ENCODE assay signal across 7 mouse cellular contexts in genomic region chr7:116038511-116038910, GRCm38 (mm10). TPM values are rescaled to one million over a fixed set of nuclear protein-coding genes. Genes with fewer than 3 reads are reported as not detected.
A peak's percentile ranks its signal among the peaks of the same experiment; 100 is the strongest.
DNase-seq lines count a peak whose midpoint lies in the region; ATAC-seq lines count a peak whose summit lies in the region.

Sox6 (minus strand) TSS chr7:116038796.

- no peaks in the 10 kb centered on the region for H3K9me3 ChIP-seq in intestine, embryonic 14.5 days (ENCODE audit: control insufficient read depth, low read length)
- H3K9me3 ChIP-seq in liver, embryonic 11.5 days (ENCODE audit: control insufficient read depth, low read length): no peaks in the 10 kb centered on the region
- H3K9me3 ChIP-seq in neural tube, embryonic 13.5 days: no peaks in the 10 kb centered on the region

- no peak for DNase-seq in adrenal gland, adult 18-20 months (ENCODE audit: low spot score in 2 of 2)
- no peak for DNase-seq in gastrocnemius, postnatal 14 days
- DNase-seq in intestine, embryonic 14.5 days (ENCODE audit: low spot score): peak; percentile 70
- DNase-seq in liver, embryonic 11.5 days (ENCODE audit: low spot score): peak; percentile 32
- DNase-seq in right cerebral cortex, postnatal 36 days (ENCODE audit: low spot score in 2 of 2): no peak

- ATAC-seq in intestine, embryonic 14.5 days (replicated peaks; ENCODE audit: low FRiP score, low TSS enrichment, low read depth): no peak
- no peak for ATAC-seq in liver, embryonic 11.5 days (replicated peaks; ENCODE audit: low FRiP score)
- ATAC-seq in neural tube, embryonic 13.5 days (ENCODE audit: low read depth): no peak

- 2% methylated on average over 11 of the region's 11 CpGs for WGBS in intestine, embryonic 14.5 days
- WGBS in liver, embryonic 11.5 days: 2% methylated on average over 11 of the region's 11 CpGs
- WGBS in neural tube, embryonic 13.5 days: 0% methylated on average over 11 of the region's 11 CpGs

- H3K4me1 ChIP-seq in brown adipose tissue, adult 24 weeks (ENCODE audit: control insufficient read depth, insufficient read depth, insufficient read length, low read length): peaks cover 2% of the 10 kb centered on the region; the same call in 1 of the 2 replicates
- peaks cover 6% of the 10 kb centered on the region for H3K4me1 ChIP-seq in intestine, embryonic 14.5 days (replicated peaks; ENCODE audit: control insufficient read depth, insufficient read depth, low read length)
- H3K4me1 ChIP-seq in liver, embryonic 11.5 days (replicated peaks; ENCODE audit: control insufficient read depth, insufficient read depth, low read length): peaks cover 14% of the 10 kb centered on the region
- peaks cover 48% of the 10 kb centered on the region for H3K4me1 ChIP-seq in neural tube, embryonic 13.5 days (replicated peaks)

- no peak within 1 kb of the TSS for H3K27ac ChIP-seq in brown adipose tissue, adult 24 weeks (replicated peaks; ENCODE audit: low read depth, low read length)
- H3K27ac ChIP-seq in intestine, embryonic 14.5 days (ENCODE audit: low read depth): no peak within 1 kb of the TSS
- no peak within 1 kb of the TSS for H3K27ac ChIP-seq in liver, embryonic 11.5 days (ENCODE audit: low read depth, low read length)
- H3K27ac ChIP-seq in neural tube, embryonic 13.5 days (replicated peaks): peak within 1 kb of the TSS; percentile 66

- 0 out of 2 replicates have a peak within 1 kb of the TSS, but pooled peaks have one; percentile 8 for H3K9ac ChIP-seq in intestine, embryonic 14.5 days (ENCODE audit: low read length)
- peak within 1 kb of the TSS; percentile 6 for H3K9ac ChIP-seq in liver, embryonic 11.5 days (ENCODE audit: low read depth, low read length)
- peak within 1 kb of the TSS; percentile 66 for H3K9ac ChIP-seq in neural tube, embryonic 13.5 days

- H3K36me3 ChIP-seq in intestine, embryonic 14.5 days (ENCODE audit: control insufficient read depth, insufficient read depth, low read length): no peaks in the 10 kb centered on the region
- H3K36me3 ChIP-seq in liver, embryonic 11.5 days (ENCODE audit: control insufficient read depth, insufficient read depth, low read length): no peaks in the 10 kb centered on the region
- no peaks in the 10 kb centered on the region for H3K36me3 ChIP-seq in neural tube, embryonic 13.5 days

- peak within 1 kb of the TSS; percentile 91 for H3K4me2 ChIP-seq in intestine, embryonic 14.5 days (ENCODE audit: low read length)
- H3K4me2 ChIP-seq in liver, embryonic 11.5 days: peak within 1 kb of the TSS; percentile 87
- H3K4me2 ChIP-seq in neural tube, embryonic 13.5 days: peak within 1 kb of the TSS; percentile 100

- H3K4me3 ChIP-seq in brown adipose tissue, adult 24 weeks (ENCODE audit: insufficient read depth, low read depth, low read length): peak within 1 kb of the TSS; percentile 65
- peak within 1 kb of the TSS; percentile 43 for H3K4me3 ChIP-seq in intestine, embryonic 14.5 days (ENCODE audit: low read depth, low read length)
- H3K4me3 ChIP-seq in liver, embryonic 11.5 days (ENCODE audit: low read depth, low read length): peak within 1 kb of the TSS; percentile 47
- H3K4me3 ChIP-seq in neural tube, embryonic 13.5 days: peak within 1 kb of the TSS; percentile 47

- intact Hi-C loops in gastrocnemius, postnatal 14 days (cut with DNase I; ENCODE audit: low total_unique reads): loop anchor here (5.0 to 10.0 kb wide), 2 partner anchors 671 to 1114 kb away; no protein-coding TSS in a partner anchor

- H3K27me3 ChIP-seq in intestine, embryonic 14.5 days (replicated peaks; ENCODE audit: control insufficient read depth, insufficient read depth, low read length): peaks cover 66% of the 10 kb centered on the region
- H3K27me3 ChIP-seq in liver, embryonic 11.5 days (replicated peaks; ENCODE audit: control insufficient read depth, insufficient read depth, low read length): peaks cover 64% of the 10 kb centered on the region
- H3K27me3 ChIP-seq in neural tube, embryonic 13.5 days: peaks cover 71% of the 10 kb centered on the region

RNA-seq across cellular contexts. Expression of gene Sox6, which starts in this region (rescaled TPM):
- 10 to 100 TPM; 11.1 to 23.8 TPM for total RNA-seq in adrenal gland, adult 18-20 months (2021)
- polyA plus RNA-seq in brown adipose tissue, adult 24 weeks (2012; ENCODE audit: insufficient read depth, insufficient read length, missing spikeins): 15.1 and 24.8 TPM in 2 replicates
- 100 to 1,000 TPM; 111 to 116 TPM for total RNA-seq in gastrocnemius, postnatal 14 days (2021)
- 33.0 and 34.8 TPM in 2 replicates for polyA plus RNA-seq in intestine, embryonic 14.5 days (2014; fragmentation: Nextera tagmentation; extraction: Ambion mirVana)
- polyA plus RNA-seq in liver, embryonic 11.5 days (2014; fragmentation: Nextera tagmentation; extraction: Ambion mirVana): 37.0 and 37.1 TPM in 2 replicates
- 46.1 and 50.7 TPM in 2 replicates for polyA plus RNA-seq in neural tube, embryonic 13.5 days (2015; fragmentation: Nextera tagmentation; extraction: Ambion mirVana)

Comparison
In these comparisons a context has a peak if more than half of its experiments do, and no peak if none do; other contexts are left out.
1. RNA of gene Sox6 (total RNA-seq): 111 to 116 TPM in gastrocnemius, postnatal 14 days; 11.1 to 23.8 TPM in adrenal gland, adult 18-20 months; every median in the first group is over 4 times any median in the second.
2. DNase-seq: peak in intestine, embryonic 14.5 days (single experiment) and liver, embryonic 11.5 days (single experiment); none in adrenal gland, adult 18-20 months (0 of 2), gastrocnemius, postnatal 14 days (single experiment) and right cerebral cortex, postnatal 36 days (0 of 2).
3. H3K9ac ChIP-seq: peak in every context shown above with its lines; median percentile 66 in neural tube, embryonic 13.5 days; 8 in intestine, embryonic 14.5 days; 6 in liver, embryonic 11.5 days.
4. Peak in every context shown above with its lines, with median percentiles within 50 percentile points of each other: H3K4me3 ChIP-seq and H3K4me2 ChIP-seq.